Mouse (Mus musculus) thymus, adult 2 months (tissue): Measurements from ENCODE around the gene Alyref.
A peak's percentile ranks its signal among the peaks of the same experiment; 100 is the strongest.

Experiments used
- CTCF ChIP-seq: fragments of 200-500 bp; IDR thresholded peaks from 2 replicates; pipeline ENCODE4 v1.5.1; 2012; ENCODE audit warnings: mild to moderate bottlenecking, control low read depth, low read length, moderate library complexity, borderline replicate concordance; ENCODE audit not compliant: control insufficient read depth, poor library complexity, insufficient read depth; ENCODE audit errors: extremely low read depth
- POLR2A ChIP-seq: fragments of 200-500 bp; IDR thresholded peaks from 2 replicates; pipeline ENCODE4 v1.6.1; 2012; ENCODE audit warnings: mild to moderate bottlenecking, low read length, control low read depth, moderate library complexity; ENCODE audit not compliant: control insufficient read depth, poor library complexity, insufficient read depth; ENCODE audit errors: extremely low read depth

- TF ChIP-seq POLR2A: peak; percentile 83
- peak; percentile 59; the same call in 1 of the 2 replicates for TF ChIP-seq CTCF
These were observed at the start of gene Alyref, which contains the start of gene Anapc11 for GRCm38 (mm10) chr11:120598283-120598989.
